Mouse (Mus musculus): Measurements from ENCODE around the gene Dlec1.

Gene Dlec1

GRCm38 (mm10) chr9:119101992-119102782 is at the start of gene Dlec1:
Gene Dlec1 (plus strand): TSS chr9:119102478.
- DNase-seq (ENCODE audit: low read depth) = peak; percentile 71

GRCm38 (mm10) chr9:119053964-119054576 is 48.2 kb upstream of the Dlec1 start:
- DNase-seq (ENCODE audit: low read depth) = no peak

GRCm38 (mm10) chr9:119055336-119055735 is 46.9 kb upstream of the Dlec1 start:
- no peak for DNase-seq (ENCODE audit: low read depth)

GRCm38 (mm10) chr9:119058245-119058644 is 44.0 kb upstream of the Dlec1 start:
- DNase-seq (ENCODE audit: low read depth) = no peak

- DNase-seq (ENCODE audit: low read depth) = no peak
Measured at GRCm38 (mm10) chr9:119060701-119061100, 41.6 kb upstream of the Dlec1 start.

GRCm38 (mm10) chr9:119063036-119063644 is 39.1 kb upstream of the Dlec1 start:
- DNase-seq (ENCODE audit: low read depth) = no peak

GRCm38 (mm10) chr9:119064296-119064695 is 38.0 kb upstream of the Dlec1 start:
- DNase-seq (ENCODE audit: low read depth) = no peak

GRCm38 (mm10) chr9:119067601-119068000 is 34.7 kb upstream of the Dlec1 start:
- DNase-seq (ENCODE audit: low read depth) = no peak

- no peak for DNase-seq (ENCODE audit: low read depth)
Measured at GRCm38 (mm10) chr9:119068266-119068665, 34.0 kb upstream of the Dlec1 start.

GRCm38 (mm10) chr9:119070173-119070825 is 32.0 kb upstream of the Dlec1 start:
- no peak for DNase-seq (ENCODE audit: low read depth)

GRCm38 (mm10) chr9:119071786-119072185 is 30.5 kb upstream of the Dlec1 start:
- no peak for DNase-seq (ENCODE audit: low read depth)

GRCm38 (mm10) chr9:119073184-119073895 is 28.9 kb upstream of the Dlec1 start:
- DNase-seq (ENCODE audit: low read depth) = no peak

GRCm38 (mm10) chr9:119075685-119076084 is 26.6 kb upstream of the Dlec1 start:
- DNase-seq (ENCODE audit: low read depth) = no peak

- no peak for DNase-seq (ENCODE audit: low read depth)
Measured at GRCm38 (mm10) chr9:119080040-119080675, 22.1 kb upstream of the Dlec1 start.

- DNase-seq (ENCODE audit: low read depth) = no peak
Measured at GRCm38 (mm10) chr9:119082039-119082438, 20.2 kb upstream of the Dlec1 start.

GRCm38 (mm10) chr9:119082656-119083430 is 19.4 kb upstream of the Dlec1 start:
- DNase-seq (ENCODE audit: low read depth) = no peak

GRCm38 (mm10) chr9:119083966-119084365 is 18.3 kb upstream of the Dlec1 start:
- DNase-seq (ENCODE audit: low read depth) = no peak

- no peak for DNase-seq (ENCODE audit: low read depth)
Measured at GRCm38 (mm10) chr9:119086451-119086850, 15.8 kb upstream of the Dlec1 start.

GRCm38 (mm10) chr9:119087309-119087708 is 15.0 kb upstream of the Dlec1 start:
- DNase-seq (ENCODE audit: low read depth) = no peak

GRCm38 (mm10) chr9:119088148-119088801 is 14.0 kb upstream of the Dlec1 start:
- DNase-seq (ENCODE audit: low read depth) = peak; percentile 76

All from fibroblast of lung, adult 2 months (primary cell).